Comparison of ENCODE assay signal across 10 mouse cellular contexts in the genomic region with DNA sequence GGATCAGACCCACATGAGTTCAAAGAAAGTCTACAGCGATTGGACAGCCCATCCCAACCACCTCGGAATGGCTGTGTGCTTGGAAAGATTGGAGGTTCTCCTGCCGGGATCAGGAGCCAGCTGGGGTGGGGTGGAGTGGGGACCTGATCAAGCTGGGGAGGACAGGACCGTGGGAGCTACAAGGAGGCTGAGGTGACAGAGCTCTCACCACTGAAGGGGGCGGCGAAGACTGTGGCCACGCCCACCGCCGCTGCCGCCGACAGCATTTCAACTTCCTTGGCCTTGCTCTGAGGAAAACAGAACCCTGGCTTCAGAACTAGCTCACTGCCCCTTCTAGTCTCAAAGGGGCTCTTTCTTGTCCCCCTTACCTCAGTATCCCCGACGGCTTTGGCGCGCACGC. TPM values are rescaled to one million over a fixed set of nuclear protein-coding genes. Genes with fewer than 3 reads are reported as not detected.
DNase-seq lines count a peak whose midpoint lies in the region; ATAC-seq lines count a peak whose summit lies in the region.
"Had no signal": no experiment of that assay in that cellular context is flagged by ENCODE, and none has a peak within 500 bp of the region (broad histone marks: within the 10 kb centered on the region; RNA-seq: fewer than 3 reads in every experiment).

No protein-coding gene starts in this region.

- intact Hi-C loops in left cerebral cortex, postnatal 25 days (cut with DNase I), result no loop called here

- H3K9ac ChIP-seq in hindbrain, embryonic 13.5 days, result no peak overlapping the region

- no peak for ATAC-seq in hindbrain, embryonic 13.5 days (ENCODE audit: low FRiP score)

- H3K36me3 ChIP-seq in hindbrain, embryonic 10.5 days, result no peaks in the 10 kb centered on the region
- no peaks in the 10 kb centered on the region for H3K36me3 ChIP-seq in hindbrain, embryonic 13.5 days

- peak overlapping the region; percentile 11; the same call in 1 of the 2 replicates for H3K4me3 ChIP-seq in hindbrain, embryonic 10.5 days
- H3K4me3 ChIP-seq in hindbrain, embryonic 13.5 days, result no peak overlapping the region

- no peaks in the 10 kb centered on the region for H3K9me3 ChIP-seq in hindbrain, embryonic 10.5 days
- no peaks in the 10 kb centered on the region for H3K9me3 ChIP-seq in hindbrain, embryonic 13.5 days

- WGBS in hindbrain, embryonic 10.5 days, result 19% methylated on average over 16 of the region's 16 CpGs
- WGBS in hindbrain, embryonic 13.5 days, result 21% methylated on average over 16 of the region's 16 CpGs

- no peak overlapping the region for H3K27ac ChIP-seq in hindbrain, embryonic 10.5 days
- no peak overlapping the region for H3K27ac ChIP-seq in hindbrain, embryonic 13.5 days
- H3K27ac ChIP-seq: macrophage had no signal

- H3K27me3 ChIP-seq in hindbrain, embryonic 10.5 days (ENCODE audit: insufficient read depth, poor library complexity, severe bottlenecking), result peaks cover 46% of the 10 kb centered on the region
- peaks cover 34% of the 10 kb centered on the region for H3K27me3 ChIP-seq in hindbrain, embryonic 13.5 days

- no peak for DNase-seq in hindbrain, embryonic 10.5 days (ENCODE audit: low spot score)
- peak; percentile 23 for DNase-seq in thymus, postnatal 14 days
- DNase-seq in thymus, adult 18-20 months, result no peak
- DNase-seq in kidney, postnatal 10 days, result peak; percentile 55
- DNase-seq in left cerebral cortex, adult 11 months (ENCODE audit: low spot score), result no peak
- no peak for DNase-seq in left cerebral cortex, postnatal 25 days (ENCODE audit: low spot score in 2 of 2)
- no peak for DNase-seq in spleen, postnatal 36 days (ENCODE audit: low spot score in 2 of 2)

- H3K4me1 ChIP-seq in hindbrain, embryonic 10.5 days (replicated peaks), result peaks cover 22% of the 10 kb centered on the region
- H3K4me1 ChIP-seq in hindbrain, embryonic 13.5 days (replicated peaks), result peaks cover 4% of the 10 kb centered on the region; the same call in 1 of the 2 replicates

- H3K4me2 ChIP-seq in hindbrain, embryonic 13.5 days, result no peak overlapping the region

RNA-seq across cellular contexts. Expression of a gene that starts 3.8 kb away (rescaled TPM):
- 0.31 and 0.33 TPM in 2 replicates for polyA plus RNA-seq in hindbrain, embryonic 10.5 days (2016; fragmentation: Nextera tagmentation; extraction: Ambion mirVana)
- 0.16 and 0.21 TPM in 2 replicates for polyA plus RNA-seq in hindbrain, embryonic 13.5 days (2015; fragmentation: Nextera tagmentation; extraction: Ambion mirVana)
- total RNA-seq in left cerebral cortex, postnatal 25 days (2021), result not detected
- polyA plus RNA-seq: macrophage had no signal

RNA-seq across cellular contexts. Expression of a gene that starts 21.1 kb away (rescaled TPM):
- 0.11 TPM in 1 of 2 replicates, not detected in the other for polyA plus RNA-seq in hindbrain, embryonic 10.5 days (2016; fragmentation: Nextera tagmentation; extraction: Ambion mirVana)
- not detected in 2 replicates for polyA plus RNA-seq in hindbrain, embryonic 13.5 days (2015; fragmentation: Nextera tagmentation; extraction: Ambion mirVana)
- not detected for total RNA-seq in left cerebral cortex, postnatal 25 days (2021)
- polyA plus RNA-seq: macrophage had no signal

RNA-seq across cellular contexts. Expression of a gene that starts 25.8 kb away (rescaled TPM):
- not detected in 2 replicates for polyA plus RNA-seq in hindbrain, embryonic 10.5 days (2016; fragmentation: Nextera tagmentation; extraction: Ambion mirVana)
- 0.06 and 0.08 TPM in 2 replicates for polyA plus RNA-seq in hindbrain, embryonic 13.5 days (2015; fragmentation: Nextera tagmentation; extraction: Ambion mirVana)
- total RNA-seq in left cerebral cortex, postnatal 25 days (2021), result under 1 TPM; 0.39 to 0.66 TPM
- polyA plus RNA-seq: macrophage had no signal

RNA-seq across cellular contexts. Expression of a gene that starts 26.7 kb away (rescaled TPM):
- polyA plus RNA-seq in hindbrain, embryonic 10.5 days (2016; fragmentation: Nextera tagmentation; extraction: Ambion mirVana), result 0.65 and 0.81 TPM in 2 replicates
- polyA plus RNA-seq in hindbrain, embryonic 13.5 days (2015; fragmentation: Nextera tagmentation; extraction: Ambion mirVana), result 11.7 and 12.7 TPM in 2 replicates
- total RNA-seq in left cerebral cortex, postnatal 25 days (2021), result 1 to 10 TPM; 3.1 to 3.5 TPM
- polyA plus RNA-seq: macrophage had no signal

RNA-seq across cellular contexts. Expression of a gene that starts 41.2 kb away (rescaled TPM):
- not detected in 2 replicates for polyA plus RNA-seq in hindbrain, embryonic 10.5 days (2016; fragmentation: Nextera tagmentation; extraction: Ambion mirVana)
- polyA plus RNA-seq in hindbrain, embryonic 13.5 days (2015; fragmentation: Nextera tagmentation; extraction: Ambion mirVana), result not detected in 2 replicates
- total RNA-seq in left cerebral cortex, postnatal 25 days (2021), result 1 to 10 TPM; 4.7 to 6.0 TPM
- total RNA-seq: adrenal gland, postnatal 4 days had no signal
- polyA plus RNA-seq: macrophage had no signal

Comparison
In these comparisons a context has a peak if more than half of its experiments do, and no peak if none do; other contexts are left out.
1. DNase-seq: peak in thymus, postnatal 14 days (single experiment) and kidney, postnatal 10 days (single experiment); none in hindbrain, embryonic 10.5 days (single experiment), thymus, adult 18-20 months (0 of 2), left cerebral cortex, adult 11 months (single experiment), left cerebral cortex, postnatal 25 days (0 of 2) and spleen, postnatal 36 days (0 of 2).